10 mouse cellular contexts compared by ENCODE assay signal in genomic region chr2:96337354-96337753, GRCm38 (mm10). TPM values are rescaled to one million over a fixed set of nuclear protein-coding genes. Genes with fewer than 3 reads are reported as not detected.
DNase-seq lines count a peak whose midpoint lies in the region; ATAC-seq and TF ChIP-seq lines count a peak whose summit lies in the region.
"Had no signal": no experiment of that assay in that cellular context is flagged by ENCODE, and none has a peak within 500 bp of the region (broad histone marks: within the 10 kb centered on the region; RNA-seq: fewer than 3 reads in every experiment).

No protein-coding gene starts in this region.

- 53% methylated on average over 1 of the region's 1 CpGs for WGBS in heart, adult 2 months
- WGBS in midbrain, embryonic 11.5 days = 76% methylated on average over 1 of the region's 1 CpGs
- 73% methylated on average over 1 of the region's 1 CpGs for WGBS in midbrain, embryonic 16.5 days

- H3K4me3 ChIP-seq in heart, adult 2 months = no peak overlapping the region
- no peak overlapping the region for H3K4me3 ChIP-seq in midbrain, embryonic 11.5 days (ENCODE audit: low read depth, low read length)
- no peak overlapping the region for H3K4me3 ChIP-seq in midbrain, embryonic 16.5 days (ENCODE audit: low read depth, low read length)
- H3K4me3 ChIP-seq: limb, embryonic 12.5 days had no signal

- H3K4me1 ChIP-seq in heart, adult 2 months (ENCODE audit: control insufficient read depth, insufficient read depth, low read length) = no peaks in the 10 kb centered on the region
- H3K4me1 ChIP-seq in midbrain, embryonic 11.5 days (ENCODE audit: control insufficient read depth, insufficient read depth, low read length) = peaks cover 4% of the 10 kb centered on the region
- peaks cover 2% of the 10 kb centered on the region for H3K4me1 ChIP-seq in midbrain, embryonic 16.5 days (ENCODE audit: control insufficient read depth, insufficient read depth, low read length)
- H3K4me1 ChIP-seq: limb, embryonic 12.5 days had no signal

- no peaks in the 10 kb centered on the region for H3K9me3 ChIP-seq in midbrain, embryonic 11.5 days (ENCODE audit: control insufficient read depth, low read length)
- H3K9me3 ChIP-seq in midbrain, embryonic 16.5 days (replicated peaks; ENCODE audit: control insufficient read depth, low read length, poor library complexity, severe bottlenecking) = no peaks in the 10 kb centered on the region
- H3K9me3 ChIP-seq: limb, embryonic 12.5 days had no signal

- no peaks in the 10 kb centered on the region for H3K27me3 ChIP-seq in heart, adult 2 months (ENCODE audit: control insufficient read depth, insufficient read depth, low read length)
- no peaks in the 10 kb centered on the region for H3K27me3 ChIP-seq in midbrain, embryonic 11.5 days (ENCODE audit: control insufficient read depth, insufficient read depth, low read length)
- H3K27me3 ChIP-seq in midbrain, embryonic 16.5 days (ENCODE audit: control insufficient read depth, insufficient read depth, low read depth, low read length) = no peaks in the 10 kb centered on the region
- H3K27me3 ChIP-seq: limb, embryonic 12.5 days had no signal

- H3K4me2 ChIP-seq in midbrain, embryonic 11.5 days = no peak overlapping the region
- no peak overlapping the region for H3K4me2 ChIP-seq in midbrain, embryonic 16.5 days (ENCODE audit: low read length)
- H3K4me2 ChIP-seq: limb, embryonic 12.5 days had no signal

- no peak overlapping the region for H3K27ac ChIP-seq in heart, adult 2 months
- no peak overlapping the region for H3K27ac ChIP-seq in midbrain, embryonic 11.5 days (ENCODE audit: low read depth, low read length)
- no peak overlapping the region for H3K27ac ChIP-seq in midbrain, embryonic 16.5 days (ENCODE audit: low read length)
- H3K27ac ChIP-seq: limb, embryonic 12.5 days had no signal

- TF ChIP-seq CTCF in heart, adult 2 months (IDR thresholded peaks at IDR 0.05) = peak; percentile 64

- ATAC-seq in midbrain, embryonic 11.5 days (ENCODE audit: low FRiP score) = 0 out of 2 replicates have a peak, but pooled peaks have one; percentile 17
- ATAC-seq in midbrain, embryonic 16.5 days = no peak
- ATAC-seq in megakaryocyte-erythroid progenitor cell, adult 5-6 weeks (replicated peaks; ENCODE audit: low FRiP score, low TSS enrichment, poor library complexity, severe bottlenecking) = no peak

- no peak overlapping the region for H3K9ac ChIP-seq in heart, adult 2 months (ENCODE audit: low read depth, low read length)
- no peak overlapping the region for H3K9ac ChIP-seq in midbrain, embryonic 11.5 days (ENCODE audit: low read length)
- no peak overlapping the region for H3K9ac ChIP-seq in midbrain, embryonic 16.5 days (ENCODE audit: low read depth, low read length)
- H3K9ac ChIP-seq: limb, embryonic 12.5 days had no signal

- intact Hi-C loops in heart, adult 2 months (cut with DNase I) = no loop called here

- no peaks in the 10 kb centered on the region for H3K79me2 ChIP-seq in heart, adult 2 months (replicated peaks; ENCODE audit: control insufficient read depth, insufficient read depth, low read length)

- no peak for DNase-seq in heart, adult 2 months
- no peak for DNase-seq in heart, adult 18-20 months
- no peak for DNase-seq in midbrain, embryonic 11.5 days (ENCODE audit: low spot score, missing footprints)
- peak; percentile 42 to 61 for DNase-seq in cerebellum, postnatal 10 days
- DNase-seq in retina, postnatal 1 day = peak; percentile 53
- DNase-seq in urinary bladder, postnatal 36 days (ENCODE audit: low spot score in 2 of 2) = no peak

- no peak for TF ChIP-seq POLR2A in heart, adult 2 months (IDR thresholded peaks at IDR 0.05; ENCODE audit: insufficient read depth, low read depth, low read length)

- no peak for TF ChIP-seq EP300 in heart, adult 2 months (IDR thresholded peaks at IDR 0.05; ENCODE audit: insufficient read depth, low read depth, low read length)

- no peaks in the 10 kb centered on the region for H3K36me3 ChIP-seq in heart, adult 2 months (ENCODE audit: control insufficient read depth, insufficient read depth, low read length)
- H3K36me3 ChIP-seq in midbrain, embryonic 11.5 days (ENCODE audit: control insufficient read depth, insufficient read depth, low read length) = no peaks in the 10 kb centered on the region
- no peaks in the 10 kb centered on the region for H3K36me3 ChIP-seq in midbrain, embryonic 16.5 days (ENCODE audit: control insufficient read depth, insufficient read depth, low read length)
- H3K36me3 ChIP-seq: limb, embryonic 12.5 days had no signal

RNA-seq across cellular contexts. Expression of gene Lrrc4c, which starts 19.4 kb away (rescaled TPM):
- total RNA-seq in heart, adult 2 months (2021) = under 1 TPM; 0.20 to 0.39 TPM
- polyA plus RNA-seq in heart, adult 2 months (2012; rRNA removed) = 0.23 and 0.35 TPM in 2 replicates
- under 1 TPM; 0.12 to 0.28 TPM for total RNA-seq in heart, adult 18-20 months (2021)
- polyA plus RNA-seq in midbrain, embryonic 11.5 days (2014; fragmentation: Nextera tagmentation; extraction: Ambion mirVana) = 3.8 and 4.9 TPM in 2 replicates
- 41.6 and 43.3 TPM in 2 replicates for polyA plus RNA-seq in midbrain, embryonic 16.5 days (2015; fragmentation: Nextera tagmentation; extraction: Ambion mirVana)
- not detected in 2 replicates for total RNA-seq in megakaryocyte-erythroid progenitor cell, adult 5-6 weeks (2014; fragmentation: Nextera tagmentation)
- total RNA-seq in megakaryocyte-erythroid progenitor cell, adult 5-6 weeks (2017) = not detected in 2 replicates
- total RNA-seq: common myeloid progenitor, adult 5-6 weeks had no signal

Comparison
In these comparisons a context has a peak if more than half of its experiments do, and no peak if none do; other contexts are left out.
1. DNase-seq: peak in cerebellum, postnatal 10 days (2 of 2) and retina, postnatal 1 day (single experiment); none in heart, adult 2 months (0 of 2), heart, adult 18-20 months (0 of 2), midbrain, embryonic 11.5 days (single experiment) and urinary bladder, postnatal 36 days (0 of 2).